In genomic region chr11:69156800-69157199, GRCm38 (mm10) we compare ENCODE assay signal across 8 mouse cellular contexts. TPM values are rescaled to one million over a fixed set of nuclear protein-coding genes. Genes with fewer than 3 reads are reported as not detected.
DNase-seq lines count a peak whose midpoint lies in the region; ATAC-seq and TF ChIP-seq lines count a peak whose summit lies in the region.

TSS of gene Alox12b (plus strand) at chr11:69156989.

- peak within 1 kb of the TSS; percentile 13; the same call in 1 of the 2 replicates for H3K9ac ChIP-seq in forebrain, embryonic 14.5 days (ENCODE audit: low read length)
- peak within 1 kb of the TSS; percentile 41; the same call in 1 of the 2 replicates for H3K9ac ChIP-seq in midbrain, embryonic 12.5 days (replicated peaks)

- peaks cover 7% of the 10 kb centered on the region; the same call in 1 of the 2 replicates for H3K4me1 ChIP-seq in forebrain, embryonic 14.5 days (ENCODE audit: control insufficient read depth, insufficient read depth, low read length)
- peaks cover 8% of the 10 kb centered on the region for H3K4me1 ChIP-seq in midbrain, embryonic 12.5 days
- no peaks in the 10 kb centered on the region for H3K4me1 ChIP-seq in cerebellum, adult 2 months (ENCODE audit: control insufficient read depth, insufficient read depth, low read length)

- H3K4me3 ChIP-seq in forebrain, embryonic 14.5 days (ENCODE audit: low read depth, low read length): no peak within 1 kb of the TSS
- peak within 1 kb of the TSS; percentile 22 for H3K4me3 ChIP-seq in midbrain, embryonic 12.5 days
- H3K4me3 ChIP-seq in cerebellum, adult 2 months (replicated peaks; ENCODE audit: insufficient read depth, low read depth, low read length): no peak within 1 kb of the TSS

- no peak within 1 kb of the TSS for H3K27ac ChIP-seq in forebrain, embryonic 14.5 days (ENCODE audit: low read depth, low read length)
- H3K27ac ChIP-seq in midbrain, embryonic 12.5 days (replicated peaks): no peak within 1 kb of the TSS
- H3K27ac ChIP-seq in cerebellum, adult 2 months (ENCODE audit: insufficient read depth, low read length): no peak within 1 kb of the TSS

- TF ChIP-seq POLR2A in cerebellum, adult 2 months (IDR thresholded peaks at IDR 0.05; ENCODE audit: borderline replicate concordance, insufficient read depth, low read length): no peak

- TF ChIP-seq CTCF in cerebellum, adult 2 months (IDR thresholded peaks at IDR 0.05; ENCODE audit: borderline replicate concordance, insufficient read depth, low read depth, low read length): no peak

- H3K27me3 ChIP-seq in forebrain, embryonic 14.5 days (replicated peaks; ENCODE audit: control insufficient read depth, insufficient read depth, low read length): peaks cover 16% of the 10 kb centered on the region; the same call in 1 of the 2 replicates
- H3K27me3 ChIP-seq in midbrain, embryonic 12.5 days: peaks cover 50% of the 10 kb centered on the region
- no peaks in the 10 kb centered on the region for H3K27me3 ChIP-seq in cerebellum, adult 2 months (ENCODE audit: control insufficient read depth, insufficient read depth, low read length)

- H3K36me3 ChIP-seq in forebrain, embryonic 14.5 days (ENCODE audit: control insufficient read depth, insufficient read depth, low read length): no peaks in the 10 kb centered on the region
- H3K36me3 ChIP-seq in midbrain, embryonic 12.5 days: no peaks in the 10 kb centered on the region

- no peaks in the 10 kb centered on the region for H3K9me3 ChIP-seq in forebrain, embryonic 14.5 days (replicated peaks; ENCODE audit: control insufficient read depth, low read length)
- H3K9me3 ChIP-seq in midbrain, embryonic 12.5 days: no peaks in the 10 kb centered on the region

- peak; percentile 28 for DNase-seq in kidney, postnatal 10 days
- DNase-seq in kidney, adult 8-10 months: no peak
- peak; percentile 49 for DNase-seq in forebrain, embryonic 14.5 days (ENCODE audit: low spot score)
- DNase-seq in natural killer cell, adult 2 months (ENCODE audit: low spot score in 2 of 2): no peak
- no peak for DNase-seq in cerebellum, adult 2 months

- 2% methylated on average over 18 of the region's 18 CpGs for WGBS in forebrain, embryonic 14.5 days
- 3% methylated on average over 18 of the region's 18 CpGs for WGBS in midbrain, embryonic 12.5 days
- WGBS in cerebellum, adult 2 months: 3% methylated on average over 18 of the region's 18 CpGs

- peak within 1 kb of the TSS; percentile 38 for H3K4me2 ChIP-seq in forebrain, embryonic 14.5 days (ENCODE audit: low read length)
- peak within 1 kb of the TSS; percentile 47 for H3K4me2 ChIP-seq in midbrain, embryonic 12.5 days (replicated peaks)

- ATAC-seq in common myeloid progenitor, adult 5-6 weeks (replicated peaks; ENCODE audit: low read depth, poor library complexity, severe bottlenecking): peak; percentile 39; the same call in 1 of the 2 replicates
- 0 out of 2 replicates have a peak, but pooled peaks have one; percentile 26 for ATAC-seq in forebrain, embryonic 14.5 days
- no peak for ATAC-seq in midbrain, embryonic 12.5 days (ENCODE audit: low FRiP score, low read depth)
- no peak for ATAC-seq in inflammation-experienced regulatory T-cells, adult 6 months

RNA-seq across cellular contexts. Expression of gene Alox12b, which starts in this region (rescaled TPM):
- not detected in 2 replicates for total RNA-seq in common myeloid progenitor, adult 5-6 weeks (2017)
- 0.15 TPM in 1 of 2 replicates, not detected in the other for polyA plus RNA-seq in forebrain, embryonic 14.5 days (2014; fragmentation: Nextera tagmentation; extraction: Ambion mirVana)
- polyA plus RNA-seq in midbrain, embryonic 12.5 days (2016; fragmentation: Nextera tagmentation; extraction: Ambion mirVana): 0.06 TPM in 1 of 2 replicates, not detected in the other
- polyA plus RNA-seq in inflammation-experienced regulatory T-cells, adult 6 months (2017; shearing (Covaris generic)): not detected
- polyA plus RNA-seq in cerebellum, adult 2 months (2012; rRNA removed): 0.59 and 0.60 TPM in 2 replicates

Comparison
In these comparisons a context has a peak if more than half of its experiments do, and no peak if none do; other contexts are left out.
1. Peak in ATAC-seq in common myeloid progenitor, adult 5-6 weeks; RNA of the gene not detected or under 1 TPM.
2. Peak in DNase-seq, ATAC-seq, H3K9ac ChIP-seq and H3K4me2 ChIP-seq in forebrain, embryonic 14.5 days; RNA of the gene not detected or under 1 TPM.